Comparison of ENCODE assay signal across 26 mouse cellular contexts in genomic region chr3:144638110-144638509, GRCm38 (mm10).
"Had no signal": no experiment of that assay in that cellular context is flagged by ENCODE, and none has a peak within 500 bp of the region (broad histone marks: within the 10 kb centered on the region; RNA-seq: fewer than 3 reads in every experiment).

No protein-coding gene starts in this region.

- H3K27me3 ChIP-seq: embryonic facial prominence, embryonic 12.5 days; embryonic facial prominence, embryonic 13.5 days; embryonic facial prominence, embryonic 15.5 days; forebrain, embryonic 12.5 days; forebrain, embryonic 13.5 days had no signal

- H3K4me3 ChIP-seq: embryonic facial prominence, embryonic 10.5 days; embryonic facial prominence, embryonic 12.5 days; embryonic facial prominence, embryonic 13.5 days; embryonic facial prominence, embryonic 15.5 days; erythroblast, embryonic 14.5 days; forebrain, embryonic 10.5 days; forebrain, embryonic 12.5 days; forebrain, embryonic 13.5 days; gastrocnemius, adult 2 months; heart, adult 2 months had no signal

- ATAC-seq: forebrain, embryonic 13.5 days; forebrain, embryonic 14.5 days; forebrain, embryonic 16.5 days; forebrain, postnatal 0 days had no signal

- H3K9me3 ChIP-seq: embryonic facial prominence, embryonic 10.5 days; embryonic facial prominence, embryonic 12.5 days; embryonic facial prominence, embryonic 15.5 days; forebrain, embryonic 10.5 days; forebrain, embryonic 12.5 days had no signal

- H3K9ac ChIP-seq: embryonic facial prominence, embryonic 12.5 days; embryonic facial prominence, embryonic 13.5 days; embryonic facial prominence, embryonic 15.5 days; forebrain, embryonic 12.5 days; forebrain, embryonic 13.5 days; forebrain, postnatal 0 days had no signal

- H3K36me3 ChIP-seq: embryonic facial prominence, embryonic 10.5 days; embryonic facial prominence, embryonic 12.5 days; embryonic facial prominence, embryonic 13.5 days; embryonic facial prominence, embryonic 15.5 days; forebrain, embryonic 10.5 days; forebrain, embryonic 12.5 days had no signal

- DNase-seq: cerebellum, adult 8-10 months; cerebellum, adult 9-10 months; cerebellum, adult 9-11 months; cerebellum, postnatal 10 days; cerebellum, postnatal 14 days; cerebellum, postnatal 25 days; cerebellum, postnatal 36 days; embryo, embryonic 11 days; forebrain, postnatal 0 days; gastrocnemius, adult 2 months; gastrocnemius, postnatal 10 days; gastrocnemius, postnatal 14 days; gastrocnemius, postnatal 25 days; gastrocnemius, postnatal 36 days; heart, adult 18-20 months; heart, adult 2 months had no signal

- H3K4me1 ChIP-seq: embryonic facial prominence, embryonic 12.5 days; embryonic facial prominence, embryonic 13.5 days had no signal

- H3K27ac ChIP-seq: embryonic facial prominence, embryonic 10.5 days; embryonic facial prominence, embryonic 12.5 days; embryonic facial prominence, embryonic 13.5 days; embryonic facial prominence, embryonic 15.5 days; forebrain, embryonic 10.5 days; forebrain, embryonic 12.5 days; forebrain, embryonic 13.5 days; gastrocnemius, adult 2 months; heart, adult 2 months had no signal

- H3K4me2 ChIP-seq: embryonic facial prominence, embryonic 12.5 days; embryonic facial prominence, embryonic 13.5 days; embryonic facial prominence, embryonic 15.5 days; forebrain, embryonic 12.5 days; forebrain, embryonic 13.5 days had no signal
